8 mouse cellular contexts compared by ENCODE assay signal in the genomic region with DNA sequence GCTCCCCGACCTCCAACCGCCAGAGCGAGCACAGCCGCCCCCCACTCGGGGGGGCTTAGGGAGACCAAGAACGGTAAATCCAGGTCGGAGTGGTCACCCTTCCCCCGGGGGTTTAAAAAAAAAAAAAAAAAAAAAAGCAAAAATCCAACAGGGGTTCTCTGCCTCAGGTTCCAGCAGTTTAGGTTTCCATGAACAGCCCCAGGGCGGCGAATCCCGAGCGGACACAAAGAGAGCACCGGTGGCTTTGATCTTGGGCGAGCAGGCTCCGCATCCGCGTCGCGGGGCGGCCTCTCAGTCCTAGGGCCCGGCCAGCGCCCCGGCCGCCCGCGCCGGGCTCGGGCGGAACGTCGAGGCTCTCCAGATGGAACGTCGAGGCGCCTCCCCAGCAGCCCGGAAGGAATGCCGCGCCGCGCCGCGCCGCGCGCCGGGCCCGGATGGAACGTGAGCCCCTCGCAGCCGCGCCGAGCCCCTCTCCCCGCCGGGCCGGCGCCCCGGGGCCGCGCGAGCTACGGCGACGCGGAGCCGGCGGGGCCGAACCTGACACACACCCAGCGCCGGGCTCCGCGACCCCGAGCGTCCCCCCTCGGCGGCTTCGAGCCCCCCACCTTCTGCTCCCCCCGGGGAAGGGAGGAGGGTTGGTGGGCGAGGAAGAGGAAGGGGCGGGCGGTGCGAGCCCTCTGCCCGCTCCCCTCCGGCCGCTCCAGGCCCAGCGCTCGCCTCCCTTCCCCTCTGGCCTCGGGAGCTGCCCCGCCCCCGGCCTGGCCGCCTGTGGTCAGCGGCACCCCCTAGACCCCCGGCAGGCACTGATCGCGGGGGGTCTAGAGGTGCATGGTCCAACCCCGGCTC. TPM values are rescaled to one million over a fixed set of nuclear protein-coding genes. Genes with fewer than 3 reads are reported as not detected.
DNase-seq lines count a peak whose midpoint lies in the region; TF ChIP-seq lines count a peak whose summit lies in the region.

A gene (minus strand): TSS at position 135 of the 846 bp plus-strand sequence.

- peak; percentile 51 for DNase-seq in cerebellum, adult 9-11 months
- DNase-seq in cerebellum, adult 9-10 months, result no peak
- peak; percentile 55 for DNase-seq in CD4-positive, CD25-positive, alpha-beta regulatory T cell, adult 2 months (ENCODE audit: low read depth, low spot score)
- peak; percentile 74 for DNase-seq in embryo, embryonic 11 days
- DNase-seq in heart, adult 8-10 months (ENCODE audit: low spot score), result no peak
- DNase-seq in layer of hippocampus, adult 2 months (ENCODE audit: low spot score in 2 of 2), result no peak
- DNase-seq in lung, postnatal 10 days, result peak; percentile 56
- DNase-seq in testis, postnatal 14 days (ENCODE audit: low spot score), result peak; percentile 80

- peak within 1 kb of the TSS; percentile 100 for H3K27ac ChIP-seq in layer of hippocampus, adult 2 months

- TF ChIP-seq CTCF in layer of hippocampus, adult 2 months (conservative IDR thresholded peaks at IDR 0.05), result no peak

- H3K4me3 ChIP-seq in layer of hippocampus, adult 2 months, result peak within 1 kb of the TSS; percentile 95

RNA-seq across cellular contexts. Expression of the gene that starts here (rescaled TPM):
- total RNA-seq in heart, adult 8-10 months (2022), result 10 to 100 TPM; 54.7 to 66.1 (median 59.8) TPM
- 100 to 1,000 TPM in 1 of 2 experiments, 10 to 100 TPM in 1; 89.3 to 106 TPM for total RNA-seq in layer of hippocampus, adult 2 months (2021)

Comparison
In these comparisons a context has a peak if more than half of its experiments do, and no peak if none do; other contexts are left out.
1. DNase-seq: peak in cerebellum, adult 9-11 months (single experiment), CD4-positive, CD25-positive, alpha-beta regulatory T cell, adult 2 months (single experiment), embryo, embryonic 11 days (single experiment), lung, postnatal 10 days (single experiment) and testis, postnatal 14 days (single experiment); none in cerebellum, adult 9-10 months (single experiment), heart, adult 8-10 months (single experiment) and layer of hippocampus, adult 2 months (0 of 2).